Mouse (Mus musculus) spleen, embryonic (tissue): ENCODE measurements around the gene Otud1.

ENCODE experiments used
- CTCF ChIA-PET: fragments of 350-600 bp; sonication (Branson Sonifier 250); formaldehyde crosslinking; loops from one replicate; lab custom pipeline; 2022; lab: Charles Lee

Otud1 gene

DNA sequence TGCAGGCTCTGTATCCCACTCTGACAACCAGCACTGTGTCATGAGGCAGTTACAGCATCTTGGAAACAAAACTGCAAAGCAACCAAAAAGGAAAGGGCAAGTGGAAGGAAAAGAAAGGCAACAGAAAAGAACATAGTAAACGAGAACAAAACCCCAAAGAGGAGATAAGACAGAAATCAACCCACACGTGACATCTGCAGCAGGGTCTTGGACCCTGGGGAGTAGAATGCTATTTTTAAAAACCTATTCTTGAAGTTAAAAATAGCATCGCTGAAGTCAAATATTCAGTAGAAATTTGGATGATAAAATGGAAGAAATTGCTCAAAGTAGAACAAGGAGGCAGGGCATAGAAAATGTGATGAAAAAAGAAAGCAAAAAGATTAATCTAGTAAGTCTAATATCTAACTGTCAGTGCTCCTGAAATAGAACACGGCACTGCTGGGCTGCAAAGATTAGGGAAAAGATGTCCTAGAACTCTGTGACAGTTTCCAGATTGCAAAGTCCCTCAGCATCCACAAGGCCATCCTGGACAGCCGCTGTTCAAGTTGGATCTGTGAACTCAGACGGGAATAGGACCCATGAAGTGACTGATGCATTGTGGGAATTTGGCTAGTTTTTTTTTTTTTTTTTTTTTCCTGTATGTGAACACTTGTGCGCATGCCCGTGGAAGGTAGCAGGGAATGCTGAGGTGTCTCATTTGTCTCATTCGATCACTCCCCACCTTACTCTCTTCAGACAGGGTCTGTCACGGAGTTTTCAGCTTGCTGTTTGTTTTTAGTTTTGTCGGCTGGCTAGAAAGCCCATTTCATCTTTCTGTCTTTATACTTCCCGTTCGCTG lies 13.5 kb downstream of the Otud1 start:
- CTCF ChIA-PET, result interaction anchor here (0.5 to 0.7 kb wide), 2 partner anchors 11 to 41 kb away, joined by 3 to 4 read pairs; no protein-coding TSS in a partner anchor

- CTCF ChIA-PET, result no interaction called here
Observed at GRCm38 (mm10) chr2:19682997-19683396, 25.4 kb downstream of the Otud1 start.

DNA sequence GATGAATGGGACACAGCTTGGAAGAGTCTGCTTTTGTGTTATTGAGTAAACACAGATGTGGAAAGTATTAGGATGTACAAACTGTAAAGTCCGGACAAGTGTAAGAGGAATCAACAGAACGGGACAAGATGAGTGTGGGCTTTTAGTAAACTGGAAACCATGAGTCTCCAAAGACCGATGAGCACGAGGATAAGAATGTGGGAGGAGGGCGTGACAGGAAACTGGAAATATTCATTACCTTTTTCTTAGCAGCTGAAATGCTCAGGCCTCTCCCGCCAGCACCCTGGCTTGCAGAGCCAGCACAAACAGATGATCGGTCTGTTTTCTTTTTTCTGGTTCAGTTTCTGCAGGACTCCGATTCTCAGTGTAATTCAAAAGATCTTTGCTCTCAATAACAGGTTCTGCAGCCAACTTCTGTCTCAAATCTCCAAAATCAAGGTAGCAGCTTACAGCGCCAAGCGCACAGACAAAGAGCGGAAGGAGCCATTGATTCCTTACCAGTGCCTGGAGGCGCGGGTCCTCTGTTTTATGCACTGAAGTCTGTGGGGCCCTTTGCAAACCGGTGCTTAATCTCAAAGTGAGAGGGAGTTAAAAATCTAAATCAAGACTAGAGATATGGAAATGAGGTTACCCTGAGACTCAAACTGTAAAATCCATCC lies 28.1 kb downstream of the Otud1 start:
- CTCF ChIA-PET, result interaction anchor here (0.5 kb wide), 1 partner anchor 267 kb away, joined by 7 read pairs; no protein-coding TSS in a partner anchor

GRCm38 (mm10) chr2:19690094-19690493 lies 32.5 kb downstream of the Otud1 start:
- CTCF ChIA-PET, result no interaction called here

- CTCF ChIA-PET, result no interaction called here
Observed at GRCm38 (mm10) chr2:19699573-19700295, 42.2 kb downstream of the Otud1 start.

DNA sequence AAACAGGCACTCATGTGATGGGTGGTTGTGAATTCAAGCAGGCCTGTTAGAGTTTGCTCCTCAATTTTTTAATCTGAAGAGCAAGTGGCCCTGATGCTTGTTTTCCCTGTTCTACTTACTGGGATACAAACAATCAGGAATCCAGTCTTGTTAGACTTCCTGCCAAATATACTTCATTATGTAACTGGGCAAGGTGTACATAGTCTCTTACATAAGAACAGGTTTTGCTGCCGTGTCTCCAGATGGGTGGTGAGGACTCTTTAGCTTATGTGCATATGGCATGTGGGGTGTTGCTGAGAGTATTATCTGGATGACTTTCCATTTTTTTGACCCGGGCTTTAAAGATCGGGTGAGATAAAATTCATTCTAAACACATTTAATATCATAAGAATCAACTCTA lies 43.8 kb downstream of the Otud1 start:
- CTCF ChIA-PET, result no interaction called here

DNA sequence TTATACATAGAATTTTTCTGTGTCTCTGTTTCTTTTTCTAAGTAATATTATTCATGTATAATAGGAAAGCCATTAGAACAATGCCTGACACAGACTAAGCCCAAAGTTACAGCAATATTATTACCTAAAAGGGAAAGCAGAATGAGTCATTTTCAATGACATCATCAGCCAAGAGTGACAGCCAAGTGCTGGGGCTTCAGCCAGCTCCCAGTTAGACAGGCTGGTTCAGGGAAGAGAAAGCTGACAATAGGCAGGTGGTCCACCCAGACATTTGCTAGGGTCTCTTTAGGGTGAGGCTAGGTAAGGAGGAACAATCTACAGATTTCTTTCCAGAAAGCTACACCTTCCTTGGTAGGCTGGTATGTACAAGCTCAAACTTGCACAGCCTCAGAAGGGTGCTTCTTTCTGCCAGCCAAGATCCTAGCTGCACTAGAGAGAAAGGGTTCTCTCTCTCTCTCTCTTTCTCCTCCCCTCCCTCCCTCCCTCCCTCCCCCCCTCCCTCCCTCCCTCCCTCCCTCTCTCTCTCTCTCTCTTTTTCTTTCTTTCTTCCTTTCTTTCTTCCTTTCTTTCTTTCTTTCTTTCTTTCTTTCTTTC lies 45.6 kb downstream of the Otud1 start:
- CTCF ChIA-PET, result no interaction called here

GRCm38 (mm10) chr2:19703670-19704069 lies 46.1 kb downstream of the Otud1 start:
- CTCF ChIA-PET, result no interaction called here

DNA sequence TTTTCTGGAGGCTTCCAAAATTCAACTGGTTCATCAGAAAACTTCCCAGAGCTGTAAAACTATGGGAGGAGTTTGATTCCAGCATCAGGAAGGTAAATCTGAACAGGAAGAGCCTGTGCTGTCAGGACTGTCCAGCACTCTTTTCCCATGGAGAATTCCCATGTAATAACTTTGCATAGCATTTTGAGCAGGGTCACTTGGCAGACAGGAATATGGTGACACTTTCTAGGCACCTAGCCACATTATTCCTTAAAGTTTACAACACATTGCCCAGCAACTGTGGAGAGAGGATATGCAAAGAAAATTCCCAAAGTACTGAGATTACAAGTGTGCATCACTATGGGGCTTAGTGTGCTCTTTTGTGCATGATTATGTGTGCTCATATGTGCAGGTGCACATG lies 46.7 kb downstream of the Otud1 start:
- CTCF ChIA-PET, result no interaction called here

DNA sequence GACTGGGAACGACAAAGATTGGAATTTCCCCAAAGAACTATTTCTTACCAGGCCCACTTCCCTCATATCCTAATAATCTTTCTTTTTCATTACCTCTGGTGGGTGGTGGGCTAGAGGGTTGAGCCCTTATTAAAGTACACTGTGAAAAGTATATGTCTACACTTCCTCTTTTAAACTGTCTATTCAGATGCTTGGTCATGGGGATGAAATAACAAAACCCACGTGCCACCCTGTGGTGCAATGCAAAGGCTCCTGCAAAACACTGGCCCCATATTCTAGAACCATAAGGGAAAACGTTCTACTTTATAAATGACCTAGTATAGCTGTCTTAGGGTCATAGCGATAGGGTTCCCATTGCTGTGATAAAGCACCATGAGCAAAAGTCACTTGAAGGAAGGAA lies 49.3 kb downstream of the Otud1 start:
- CTCF ChIA-PET, result no interaction called here
